Mouse (Mus musculus): ENCODE data around the gene Myrf. TPM values are rescaled to one million over a fixed set of nuclear protein-coding genes. Genes with fewer than 3 reads are reported as not detected.

Gene Myrf
- polyA plus RNA-seq, 1 experiment = 2.3 TPM

DNA sequence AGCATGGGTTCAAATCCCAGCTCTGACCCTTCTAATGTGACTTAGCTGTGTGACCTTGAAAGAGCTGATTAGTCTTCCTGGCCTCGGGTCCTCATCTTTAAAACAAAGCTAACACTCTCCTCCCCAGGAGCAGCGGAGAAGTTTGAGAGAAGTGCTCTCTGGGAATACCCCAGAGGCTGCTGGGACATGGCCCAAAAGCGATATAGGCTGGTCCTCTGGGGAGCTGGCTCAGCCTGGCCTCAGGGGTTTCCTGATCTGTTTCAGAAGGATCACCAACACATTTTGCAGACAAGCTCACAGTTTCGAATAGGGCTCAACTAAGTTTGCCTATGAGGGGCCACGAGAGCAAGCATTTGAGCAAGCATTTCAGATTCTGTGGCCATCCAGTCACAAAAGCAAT lies 29.8 kb upstream of the Myrf start:
- no peak for DNase-seq (ENCODE audit: low read depth in 1 of 2, low spot score in 2 of 2)
- H3K4me1 ChIP-seq (ENCODE audit: control insufficient read depth, insufficient read depth, insufficient read length) = peaks cover 5% of the 10 kb centered on the region; the same call in 1 of the 2 replicates
- no peaks in the 10 kb centered on the region for H3K36me3 ChIP-seq (ENCODE audit: control insufficient read depth, insufficient read depth, low read length)
- H3K4me3 ChIP-seq (ENCODE audit: extremely low read depth, insufficient read depth, insufficient read length) = no peak overlapping the region
- H3K27ac ChIP-seq (ENCODE audit: insufficient read depth, low read length) = no peak overlapping the region
- TF ChIP-seq POLR2A (IDR thresholded peaks at IDR 0.05; ENCODE audit: low read depth, low read length) (no peak), CTCF (IDR thresholded peaks at IDR 0.05; ENCODE audit: extremely low read depth, insufficient read depth, insufficient read length, insufficient replicate concordance) (no peak)
- no peaks in the 10 kb centered on the region for H3K27me3 ChIP-seq (ENCODE audit: control insufficient read depth, insufficient read depth, low read length)
- 84% methylated on average over 5 of the region's 5 CpGs for WGBS

GRCm38 (mm10) chr19:10268851-10269250 lies 28.3 kb upstream of the Myrf start:
- no peak for TF ChIP-seq CTCF (IDR thresholded peaks at IDR 0.05; ENCODE audit: extremely low read depth, insufficient read depth, insufficient read length, insufficient replicate concordance)
- no peak for TF ChIP-seq POLR2A (IDR thresholded peaks at IDR 0.05; ENCODE audit: low read depth, low read length)
- H3K4me3 ChIP-seq (ENCODE audit: extremely low read depth, insufficient read depth, insufficient read length) = no peak overlapping the region
- no peak overlapping the region for H3K27ac ChIP-seq (ENCODE audit: insufficient read depth, low read length)
- WGBS = 92% methylated on average over 15 of the region's 15 CpGs
- H3K4me1 ChIP-seq (ENCODE audit: control insufficient read depth, insufficient read depth, insufficient read length) = peaks cover 5% of the 10 kb centered on the region; the same call in 1 of the 2 replicates
- no peaks in the 10 kb centered on the region for H3K36me3 ChIP-seq (ENCODE audit: control insufficient read depth, insufficient read depth, low read length)
- no peak for DNase-seq (ENCODE audit: low read depth in 1 of 2, low spot score in 2 of 2)
- no peaks in the 10 kb centered on the region for H3K27me3 ChIP-seq (ENCODE audit: control insufficient read depth, insufficient read depth, low read length)

DNA sequence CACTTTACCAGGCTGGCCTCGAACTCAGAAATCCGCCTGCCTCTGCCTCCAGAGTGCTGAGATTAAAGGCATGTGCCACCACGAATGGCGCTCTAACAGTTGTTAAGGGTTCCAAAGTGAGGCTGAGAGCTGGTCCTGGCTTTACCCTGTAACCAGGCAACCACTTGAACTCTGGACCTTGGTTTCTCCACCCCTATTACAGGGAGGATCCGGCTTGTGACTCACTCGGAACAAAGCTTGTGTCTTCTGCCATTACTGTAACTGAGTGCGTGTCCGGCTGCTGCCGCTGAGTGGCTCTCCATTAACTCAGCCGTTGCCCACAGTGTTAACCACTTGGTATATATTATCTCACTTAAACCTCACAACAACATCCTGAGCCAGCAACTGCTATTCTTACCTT lies 27.4 kb upstream of the Myrf start:
- Histone ChIP-seq H3K36me3 (ENCODE audit: control insufficient read depth, insufficient read depth, low read length) (no peaks in the 10 kb centered on the region), H3K27ac (ENCODE audit: insufficient read depth, low read length) (no peak overlapping the region), H3K4me1 (ENCODE audit: control insufficient read depth, insufficient read depth, insufficient read length) (peaks cover 5% of the 10 kb centered on the region; the same call in 1 of the 2 replicates), H3K4me3 (ENCODE audit: extremely low read depth, insufficient read depth, insufficient read length) (no peak overlapping the region), H3K27me3 (ENCODE audit: control insufficient read depth, insufficient read depth, low read length) (no peaks in the 10 kb centered on the region)
- WGBS = 91% methylated on average over 10 of the region's 10 CpGs
- TF ChIP-seq POLR2A (IDR thresholded peaks at IDR 0.05; ENCODE audit: low read depth, low read length) = no peak
- no peak for TF ChIP-seq CTCF (IDR thresholded peaks at IDR 0.05; ENCODE audit: extremely low read depth, insufficient read depth, insufficient read length, insufficient replicate concordance)
- DNase-seq (ENCODE audit: low read depth in 1 of 2, low spot score in 2 of 2) = no peak

DNA sequence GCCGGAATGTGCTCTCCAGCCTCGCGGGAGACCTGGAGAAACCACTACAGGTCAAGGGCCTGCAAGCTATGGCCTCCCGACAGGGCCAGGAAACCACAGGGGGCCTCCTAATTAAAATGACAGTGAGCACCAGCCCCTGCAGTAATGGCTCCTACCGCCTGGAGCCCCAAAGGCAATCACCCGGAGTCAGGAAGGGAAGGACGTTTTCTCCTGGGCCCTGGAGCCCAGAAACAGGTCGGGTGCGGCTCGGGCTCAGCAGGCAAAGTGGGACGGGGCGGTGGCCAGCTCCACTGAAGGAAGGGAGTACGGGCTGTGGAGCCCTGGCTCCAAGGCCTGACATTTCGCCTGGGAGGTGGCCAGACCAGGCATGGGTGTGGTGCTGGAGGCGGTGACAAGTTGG lies 26.5 kb upstream of the Myrf start:
- H3K4me1 ChIP-seq (ENCODE audit: control insufficient read depth, insufficient read depth, insufficient read length) = no peaks in the 10 kb centered on the region
- TF ChIP-seq POLR2A (IDR thresholded peaks at IDR 0.05; ENCODE audit: low read depth, low read length) (no peak), CTCF (IDR thresholded peaks at IDR 0.05; ENCODE audit: extremely low read depth, insufficient read depth, insufficient read length, insufficient replicate concordance) (no peak)
- no peak overlapping the region for H3K4me3 ChIP-seq (ENCODE audit: extremely low read depth, insufficient read depth, insufficient read length)
- DNase-seq (ENCODE audit: low read depth in 1 of 2, low spot score in 2 of 2) = no peak
- H3K27me3 ChIP-seq (ENCODE audit: control insufficient read depth, insufficient read depth, low read length) = no peaks in the 10 kb centered on the region
- H3K27ac ChIP-seq (ENCODE audit: insufficient read depth, low read length) = no peak overlapping the region
- WGBS = 60% methylated on average over 15 of the region's 15 CpGs
- H3K36me3 ChIP-seq (ENCODE audit: control insufficient read depth, insufficient read depth, low read length) = no peaks in the 10 kb centered on the region

DNA sequence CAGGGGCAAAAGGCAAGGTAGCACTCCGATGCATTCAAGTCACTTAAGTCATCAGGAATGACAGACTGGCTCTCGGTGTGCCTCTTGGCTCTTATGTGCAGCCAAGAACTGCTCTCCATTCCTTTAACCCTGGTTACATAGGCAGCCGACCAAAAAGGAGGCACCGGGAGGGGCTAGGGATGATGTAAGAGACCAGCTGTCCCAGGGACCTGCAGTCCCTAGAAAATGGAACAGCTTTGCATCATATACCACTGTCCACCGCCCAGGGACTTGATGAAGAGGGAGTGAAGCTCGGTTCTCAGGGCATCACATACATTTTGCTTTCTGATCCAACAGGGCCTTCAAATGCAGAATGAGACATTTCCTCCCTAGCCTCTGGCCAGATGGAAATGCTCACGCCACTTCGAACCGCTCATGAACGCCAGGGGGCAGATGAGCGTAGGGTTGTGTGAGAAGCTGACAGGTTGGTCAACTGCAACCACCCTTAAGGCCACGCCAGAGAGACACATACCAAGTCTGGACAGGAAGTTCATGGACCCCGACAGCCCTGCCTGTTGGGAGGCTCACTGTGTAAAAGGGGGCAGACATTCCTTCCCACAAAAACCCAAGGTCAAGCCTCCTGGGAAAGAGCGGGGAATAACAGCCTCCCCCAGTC lies 25.8 kb upstream of the Myrf start:
- no peaks in the 10 kb centered on the region for H3K27me3 ChIP-seq (ENCODE audit: control insufficient read depth, insufficient read depth, low read length)
- H3K4me3 ChIP-seq (ENCODE audit: extremely low read depth, insufficient read depth, insufficient read length) = no peak overlapping the region
- no peak overlapping the region for H3K27ac ChIP-seq (ENCODE audit: insufficient read depth, low read length)

DNA sequence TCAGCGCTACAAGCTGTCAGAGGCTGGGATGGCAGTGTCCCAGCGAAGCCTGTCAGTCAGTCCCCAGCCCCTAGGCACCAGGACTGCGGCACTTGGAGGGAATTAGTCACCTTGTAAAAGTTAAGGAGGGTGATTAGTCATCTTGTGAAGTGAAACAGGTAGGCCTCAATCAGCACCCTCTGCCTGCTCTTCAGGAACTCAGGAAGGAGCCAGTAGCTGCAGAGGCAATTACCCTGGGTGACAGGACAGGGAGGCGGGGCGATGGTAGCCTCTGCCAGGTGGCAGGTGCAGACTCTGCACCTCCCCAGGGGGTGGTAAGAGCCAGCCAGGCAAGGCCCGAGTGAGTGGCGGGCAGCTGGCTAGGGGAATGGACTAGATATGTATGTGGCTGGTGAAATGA lies 20.8 kb upstream of the Myrf start:
- no peak for DNase-seq (ENCODE audit: low read depth in 1 of 2, low spot score in 2 of 2)
- Histone ChIP-seq H3K27me3 (ENCODE audit: control insufficient read depth, insufficient read depth, low read length) (no peaks in the 10 kb centered on the region), H3K4me3 (ENCODE audit: extremely low read depth, insufficient read depth, insufficient read length) (no peak overlapping the region), H3K27ac (ENCODE audit: insufficient read depth, low read length) (no peak overlapping the region), H3K36me3 (ENCODE audit: control insufficient read depth, insufficient read depth, low read length) (no peaks in the 10 kb centered on the region), H3K4me1 (ENCODE audit: control insufficient read depth, insufficient read depth, insufficient read length) (no peaks in the 10 kb centered on the region)
- TF ChIP-seq CTCF (IDR thresholded peaks at IDR 0.05; ENCODE audit: extremely low read depth, insufficient read depth, insufficient read length, insufficient replicate concordance) = no peak
- no peak for TF ChIP-seq POLR2A (IDR thresholded peaks at IDR 0.05; ENCODE audit: low read depth, low read length)
- WGBS = 81% methylated on average over 7 of the region's 7 CpGs

More for the DNA sequence above, 25.8 kb upstream of the Myrf start:
- DNase-seq (ENCODE audit: low read depth in 1 of 2, low spot score in 2 of 2) = peak in 1 of 2 experiments; percentile 61
- no peak for TF ChIP-seq POLR2A (IDR thresholded peaks at IDR 0.05; ENCODE audit: low read depth, low read length)
- TF ChIP-seq CTCF (IDR thresholded peaks at IDR 0.05; ENCODE audit: extremely low read depth, insufficient read depth, insufficient read length, insufficient replicate concordance) = peak; percentile 61; the same call in 1 of the 2 replicates
- WGBS = 28% methylated on average over 14 of the region's 14 CpGs
- Histone ChIP-seq H3K36me3 (ENCODE audit: control insufficient read depth, insufficient read depth, low read length) (no peaks in the 10 kb centered on the region), H3K4me1 (ENCODE audit: control insufficient read depth, insufficient read depth, insufficient read length) (no peaks in the 10 kb centered on the region)

DNA sequence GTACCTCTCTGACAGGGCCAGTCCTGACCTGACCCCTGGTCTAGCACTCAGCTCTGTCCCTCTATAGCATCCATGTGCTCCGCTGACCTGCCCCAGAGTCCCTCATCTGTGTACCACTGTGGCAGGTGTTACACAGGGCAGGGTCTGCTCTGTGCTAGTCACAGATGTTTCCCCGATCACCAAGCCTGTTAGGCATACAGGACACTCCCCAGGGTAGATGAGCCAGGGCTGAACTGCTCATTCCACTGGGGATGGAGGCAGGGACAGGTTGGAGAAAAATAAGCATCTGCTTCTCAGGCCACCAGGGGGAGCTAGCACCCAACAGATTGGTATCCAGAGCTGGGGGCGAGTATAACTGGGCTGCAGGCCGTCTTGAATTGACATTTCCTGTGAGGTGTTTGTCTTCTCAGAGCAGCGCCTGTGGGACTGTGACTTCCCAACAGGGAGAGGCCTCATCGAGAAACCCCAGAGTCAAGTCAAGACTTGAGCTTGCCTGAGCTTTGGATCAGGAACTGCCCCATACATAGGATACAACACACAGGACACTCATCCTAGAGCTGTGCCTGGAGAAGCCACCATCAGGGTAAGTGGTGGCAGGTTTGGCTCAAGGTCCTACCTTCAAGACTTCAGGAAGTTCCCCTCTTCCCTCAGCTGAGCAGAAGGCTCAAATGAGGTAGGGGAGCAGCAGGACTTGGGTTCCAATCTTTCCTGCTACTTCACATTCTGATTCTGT lies 17.9 kb upstream of the Myrf start:
- peak in 1 of 2 experiments; percentile 68 for DNase-seq (ENCODE audit: low read depth in 1 of 2, low spot score in 2 of 2)
- H3K36me3 ChIP-seq (ENCODE audit: control insufficient read depth, insufficient read depth, low read length) = no peaks in the 10 kb centered on the region
- H3K27ac ChIP-seq (ENCODE audit: insufficient read depth, low read length) = no peak overlapping the region
- no peak for TF ChIP-seq POLR2A (IDR thresholded peaks at IDR 0.05; ENCODE audit: low read depth, low read length)
- TF ChIP-seq CTCF (IDR thresholded peaks at IDR 0.05; ENCODE audit: extremely low read depth, insufficient read depth, insufficient read length, insufficient replicate concordance) = peak; percentile 71; the same call in 1 of the 2 replicates
- no peaks in the 10 kb centered on the region for H3K4me1 ChIP-seq (ENCODE audit: control insufficient read depth, insufficient read depth, insufficient read length)
- WGBS = 19% methylated on average over 6 of the region's 6 CpGs
- H3K27me3 ChIP-seq (ENCODE audit: control insufficient read depth, insufficient read depth, low read length) = no peaks in the 10 kb centered on the region
- no peak overlapping the region for H3K4me3 ChIP-seq (ENCODE audit: extremely low read depth, insufficient read depth, insufficient read length)
